Mouse (Mus musculus): ENCODE results near the gene Cdk1. TPM values are rescaled to one million over a fixed set of nuclear protein-coding genes. Genes with fewer than 3 reads are reported as not detected.
A peak's percentile ranks its signal among the peaks of the same experiment; 100 is the strongest.

The Cdk1 gene
- 288 and 297 TPM in 2 replicates for polyA plus RNA-seq (2016; fragmentation: Nextera tagmentation; extraction: Ambion mirVana)

DNA sequence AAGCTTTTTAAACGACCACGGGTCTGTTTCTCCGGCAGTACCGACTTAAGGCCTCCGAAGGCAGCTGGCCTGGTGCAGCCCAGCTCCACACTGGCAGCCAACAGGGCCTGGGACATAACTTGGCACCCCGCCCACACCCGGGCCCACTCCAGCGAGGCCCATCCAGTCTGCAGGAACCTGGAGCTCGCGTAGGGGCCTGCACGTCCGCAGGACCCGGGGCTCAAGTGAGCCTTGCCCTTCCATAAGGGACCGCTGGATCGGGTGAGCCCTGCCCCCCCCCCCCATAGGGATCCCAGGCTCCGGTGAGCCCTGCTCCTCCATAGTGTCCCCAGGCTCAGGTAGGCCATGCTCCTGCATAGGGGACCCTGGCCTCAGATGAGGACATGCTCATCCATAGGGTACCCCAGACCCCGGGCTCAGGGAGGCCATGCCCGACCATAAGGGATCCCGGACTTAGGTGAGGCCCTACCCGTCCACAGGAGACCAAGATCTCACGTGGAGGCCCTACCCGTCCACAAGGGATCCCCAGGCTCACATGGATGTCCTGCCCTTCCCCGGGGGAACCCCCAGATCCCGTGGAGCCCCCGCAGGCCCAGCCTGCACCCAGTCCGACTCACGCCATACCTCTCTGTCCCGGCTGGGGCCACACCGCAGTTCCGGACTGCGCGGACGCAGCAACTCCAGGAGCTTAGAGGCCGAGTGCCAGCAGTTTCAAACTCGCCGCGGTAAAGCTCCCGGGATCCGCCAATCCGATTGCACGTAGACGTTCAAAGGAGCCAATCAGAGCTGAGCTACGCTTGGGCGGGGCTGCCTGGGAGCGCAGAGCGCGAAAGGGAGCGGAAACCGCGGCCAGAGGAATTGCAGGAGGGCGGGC is at the start of gene Cdk1:
Cdk1 (minus strand) TSS at position 727 of the 874 bp plus-strand sequence.
- WGBS: under 1% methylated on average over 50 of the region's 51 CpGs
- peak within 1 kb of the TSS; percentile 65 for H3K27ac ChIP-seq (replicated peaks)
- peak; percentile 97 for ATAC-seq (ENCODE audit: low FRiP score, low read depth)
- peaks cover 36% of the 10 kb centered on the region for H3K4me1 ChIP-seq
- H3K4me3 ChIP-seq: peak within 1 kb of the TSS; percentile 78
- H3K9me3 ChIP-seq: no peaks in the 10 kb centered on the region
- H3K9ac ChIP-seq (replicated peaks): peak within 1 kb of the TSS; percentile 86
- H3K27me3 ChIP-seq: no peaks in the 10 kb centered on the region
- peak within 1 kb of the TSS; percentile 88 for H3K4me2 ChIP-seq (replicated peaks)
- peaks cover 28% of the 10 kb centered on the region for H3K36me3 ChIP-seq

DNA sequence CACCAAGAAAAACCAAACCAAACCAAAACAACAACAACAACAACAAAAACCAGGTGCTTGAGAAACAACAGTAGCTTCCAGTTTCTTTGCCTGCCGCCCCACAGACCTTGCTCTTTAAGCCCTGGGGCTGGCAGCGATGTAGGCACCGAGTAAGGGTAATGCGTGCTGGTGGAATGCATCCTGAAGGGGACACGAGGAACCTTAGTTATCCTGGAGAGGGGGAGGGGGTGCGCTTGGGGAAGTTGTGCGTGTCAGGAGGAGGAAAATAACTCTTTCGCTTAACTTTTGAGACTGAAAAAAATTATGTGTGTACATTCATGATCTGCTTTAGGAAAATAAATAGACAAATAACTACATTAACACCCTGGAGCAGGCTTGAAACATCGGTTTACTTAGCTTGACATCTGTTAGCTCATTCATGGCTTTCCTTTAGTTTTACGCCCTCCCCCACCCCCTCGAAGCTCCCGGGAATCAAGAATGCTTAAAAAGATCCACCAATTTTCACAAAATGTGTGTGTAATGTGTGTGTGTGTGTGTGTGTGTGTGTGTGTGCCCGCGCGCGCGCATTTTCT is 47.2 kb upstream of the Cdk1 start:
- H3K9me3 ChIP-seq: no peaks in the 10 kb centered on the region
- H3K36me3 ChIP-seq: no peaks in the 10 kb centered on the region
- no peak overlapping the region for H3K27ac ChIP-seq (replicated peaks)
- peak overlapping the region; percentile 60 for H3K4me3 ChIP-seq
- no peak overlapping the region for H3K9ac ChIP-seq (replicated peaks)
- WGBS: 3% methylated on average over 17 of the region's 17 CpGs
- H3K27me3 ChIP-seq: peaks cover 63% of the 10 kb centered on the region
- no peak for ATAC-seq (ENCODE audit: low FRiP score, low read depth)
- peaks cover 25% of the 10 kb centered on the region for H3K4me1 ChIP-seq
- peak overlapping the region; percentile 97 for H3K4me2 ChIP-seq (replicated peaks)

DNA sequence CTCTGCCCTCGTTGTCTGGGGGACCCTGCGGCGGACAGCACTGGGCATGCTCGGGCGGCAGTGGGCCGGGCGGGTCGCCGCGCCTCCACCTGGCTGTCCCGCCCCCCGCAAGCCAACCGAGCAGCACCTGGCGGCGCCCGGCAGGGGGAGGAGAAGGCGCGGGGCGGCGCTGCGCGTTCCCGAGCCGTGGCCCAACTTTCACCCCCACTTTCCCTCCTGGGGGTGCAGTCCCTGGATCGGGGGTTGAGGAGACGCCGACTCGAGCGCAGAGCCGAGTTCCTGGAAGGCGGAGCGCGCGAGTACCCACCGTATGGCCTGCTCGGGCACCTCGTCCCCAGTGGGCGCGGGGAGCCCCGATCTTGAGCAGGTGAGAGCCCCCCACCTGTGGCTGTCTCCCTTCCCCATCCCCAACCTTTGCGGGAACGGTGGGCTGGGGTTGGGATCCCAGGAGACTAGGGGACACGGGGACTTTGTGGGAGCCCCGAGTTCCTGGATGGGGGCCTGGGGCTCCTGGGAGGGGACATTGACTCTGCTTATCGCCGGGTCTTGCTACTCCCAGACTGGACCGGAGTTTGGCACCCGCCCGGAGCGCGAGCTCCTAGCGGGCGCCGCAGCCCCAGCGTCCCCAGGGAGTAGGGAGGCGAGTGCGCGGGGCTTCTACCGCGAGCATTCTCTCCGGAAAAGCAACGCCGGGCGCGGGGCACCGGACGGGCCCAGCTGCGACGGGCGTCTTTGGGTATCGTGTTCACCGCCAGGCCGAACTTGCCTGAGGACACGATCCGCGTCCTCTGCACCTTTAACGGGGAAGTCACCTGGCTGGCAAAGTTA is 46.2 kb upstream of the Cdk1 start, which contains the start of gene Ank3:
Ank3 (plus strand) TSS at position 11 of the 828 bp plus-strand sequence.
- Histone ChIP-seq H3K4me2 (replicated peaks) (peak within 1 kb of the TSS; percentile 97), H3K4me3 (peak within 1 kb of the TSS; percentile 60), H3K9ac (replicated peaks) (peak within 1 kb of the TSS; percentile 45), H3K36me3 (no peaks in the 10 kb centered on the region), H3K4me1 (peaks cover 25% of the 10 kb centered on the region), H3K27me3 (peaks cover 68% of the 10 kb centered on the region), H3K9me3 (no peaks in the 10 kb centered on the region), H3K27ac (replicated peaks) (no peak within 1 kb of the TSS)
- ATAC-seq (ENCODE audit: low FRiP score, low read depth): peak; percentile 50; the same call in 1 of the 2 replicates
- under 1% methylated on average over 72 of the region's 77 CpGs for WGBS

DNA sequence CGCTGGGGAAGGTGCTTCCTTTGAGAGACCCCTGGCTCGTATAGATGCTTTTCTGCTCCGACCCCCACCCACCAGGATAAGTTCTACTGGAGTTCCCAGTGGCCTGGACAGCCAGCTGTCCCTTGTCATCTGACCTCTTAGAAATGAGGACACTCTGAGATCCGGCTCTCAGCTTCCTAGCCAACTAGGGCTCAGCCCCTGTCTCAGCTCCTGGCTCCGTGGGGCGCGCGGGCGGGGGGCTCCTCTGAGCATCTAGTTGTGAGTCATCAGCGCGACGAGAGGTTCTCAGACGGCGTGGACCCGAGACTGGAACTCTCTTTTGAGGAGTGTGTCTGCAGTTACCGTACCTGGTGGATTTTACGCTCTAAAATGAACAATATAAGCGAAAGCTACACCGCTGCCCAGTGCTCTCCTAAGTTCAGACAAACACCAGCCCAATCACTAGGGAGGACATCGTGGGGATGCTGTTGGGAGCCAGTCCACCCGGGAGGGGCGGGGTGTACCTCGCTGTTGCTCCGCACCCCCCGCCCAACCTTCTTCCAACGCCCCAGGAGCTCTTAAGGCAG is 45.5 kb upstream of the Cdk1 start:
- Histone ChIP-seq H3K4me3 (peak overlapping the region; percentile 60), H3K4me2 (replicated peaks) (peak overlapping the region; percentile 97), H3K36me3 (no peaks in the 10 kb centered on the region), H3K27ac (replicated peaks) (no peak overlapping the region), H3K9ac (replicated peaks) (peak overlapping the region; percentile 45), H3K9me3 (no peaks in the 10 kb centered on the region), H3K4me1 (peaks cover 25% of the 10 kb centered on the region), H3K27me3 (peaks cover 68% of the 10 kb centered on the region)
- ATAC-seq (ENCODE audit: low FRiP score, low read depth): 0 out of 2 replicates have a peak, but pooled peaks have one; percentile 39
- WGBS: under 1% methylated on average over 26 of the region's 26 CpGs

DNA sequence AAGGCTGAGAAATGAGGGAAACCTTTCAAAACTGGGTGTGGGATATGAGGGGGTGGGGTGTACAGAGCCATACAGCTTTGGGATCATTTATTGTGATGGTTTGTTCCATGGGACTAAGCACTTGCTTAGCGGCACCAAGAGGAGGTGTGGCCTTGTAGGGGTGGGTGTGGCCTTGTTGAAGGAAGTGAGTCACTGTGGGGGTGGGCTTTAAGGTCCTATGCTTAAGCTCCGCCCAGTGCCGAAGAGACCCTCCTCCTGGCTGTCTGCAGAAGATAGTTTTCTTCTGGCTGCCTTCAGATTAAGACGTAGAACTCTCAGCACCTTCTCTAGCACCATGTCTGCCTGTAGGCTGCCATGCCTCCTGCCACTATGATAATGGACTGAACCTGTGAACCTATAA is 36.8 kb upstream of the Cdk1 start:
- ATAC-seq (ENCODE audit: low FRiP score, low read depth): no peak
- Histone ChIP-seq H3K9ac (replicated peaks) (no peak overlapping the region), H3K36me3 (no peaks in the 10 kb centered on the region), H3K9me3 (no peaks in the 10 kb centered on the region), H3K27me3 (0 out of 2 replicates have a peak, but pooled peaks cover 1% of the 10 kb centered on the region), H3K4me1 (no peaks in the 10 kb centered on the region), H3K27ac (replicated peaks) (no peak overlapping the region), H3K4me3 (no peak overlapping the region), H3K4me2 (replicated peaks) (no peak overlapping the region)
- WGBS: 97% methylated on average over 4 of the region's 4 CpGs

DNA sequence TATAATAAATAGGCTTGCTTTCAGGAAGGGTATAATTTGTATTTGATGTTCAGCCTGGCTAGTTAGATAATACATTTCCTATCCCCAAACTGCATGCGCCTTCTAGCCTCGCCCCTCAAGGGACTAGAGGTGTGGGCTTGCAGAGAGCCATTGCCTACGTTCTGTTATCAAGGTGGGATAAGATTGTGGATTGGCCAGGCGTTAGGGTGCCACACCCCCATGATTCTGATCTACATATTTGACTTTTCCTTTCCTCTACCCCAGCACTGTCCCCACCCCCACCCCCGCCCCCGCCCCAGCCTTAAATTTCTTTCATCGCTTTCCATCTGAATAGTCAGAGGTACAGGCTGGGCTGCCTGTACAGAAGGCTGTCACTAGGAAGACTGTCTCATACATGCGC is 34.0 kb upstream of the Cdk1 start:
- 84% methylated on average over 7 of the region's 8 CpGs for WGBS
- Histone ChIP-seq H3K9ac (replicated peaks) (no peak overlapping the region), H3K4me3 (no peak overlapping the region), H3K4me1 (no peaks in the 10 kb centered on the region), H3K36me3 (no peaks in the 10 kb centered on the region), H3K9me3 (no peaks in the 10 kb centered on the region), H3K4me2 (replicated peaks) (no peak overlapping the region), H3K27me3 (no peaks in the 10 kb centered on the region), H3K27ac (replicated peaks) (no peak overlapping the region)
- no peak for ATAC-seq (ENCODE audit: low FRiP score, low read depth)

DNA sequence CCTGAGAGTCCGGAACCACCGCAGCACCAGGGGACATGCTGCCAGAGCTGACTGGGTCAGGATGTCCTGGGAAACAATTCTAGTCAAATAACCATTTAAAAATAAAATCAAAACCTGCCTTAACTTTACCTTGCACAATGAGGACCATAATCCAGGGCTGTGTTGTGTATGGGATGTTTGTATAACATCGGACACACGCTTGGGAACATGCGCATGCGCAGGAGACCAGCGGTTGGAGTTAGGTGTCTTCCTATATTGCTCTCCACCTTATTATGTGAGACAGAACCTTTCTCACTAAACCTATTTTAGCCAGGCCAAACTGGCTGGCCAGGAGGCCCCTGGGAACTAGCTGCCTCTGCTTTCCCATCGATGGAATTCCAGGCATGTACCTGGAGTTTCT is 32.4 kb upstream of the Cdk1 start:
- no peak for ATAC-seq (ENCODE audit: low FRiP score, low read depth)
- Histone ChIP-seq H3K9me3 (no peaks in the 10 kb centered on the region), H3K4me1 (no peaks in the 10 kb centered on the region), H3K4me3 (no peak overlapping the region), H3K27me3 (no peaks in the 10 kb centered on the region), H3K27ac (replicated peaks) (no peak overlapping the region), H3K36me3 (no peaks in the 10 kb centered on the region), H3K9ac (replicated peaks) (no peak overlapping the region), H3K4me2 (replicated peaks) (no peak overlapping the region)
- WGBS: 93% methylated on average over 8 of the region's 8 CpGs

DNA sequence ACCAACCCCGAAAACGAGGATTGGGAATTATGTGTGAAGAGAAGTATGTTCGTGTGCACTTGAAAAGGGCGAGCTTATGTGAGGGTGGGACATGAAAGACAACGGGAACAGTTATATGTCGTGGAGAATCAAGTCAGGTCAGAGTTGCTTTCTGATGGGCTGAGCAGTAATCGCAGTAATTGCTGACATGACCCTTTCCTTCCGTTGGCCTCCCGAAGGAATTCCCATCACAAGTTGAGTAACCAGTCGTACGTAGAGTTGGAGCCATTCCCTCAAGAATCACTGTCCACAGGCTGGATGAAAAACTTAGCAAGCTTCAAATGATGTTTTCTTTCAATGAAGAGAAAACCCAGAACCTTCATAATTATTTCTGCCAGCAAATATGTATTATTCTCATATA is 31.9 kb upstream of the Cdk1 start:
- Histone ChIP-seq H3K27ac (replicated peaks) (no peak overlapping the region), H3K4me1 (no peaks in the 10 kb centered on the region), H3K9me3 (no peaks in the 10 kb centered on the region), H3K9ac (replicated peaks) (no peak overlapping the region), H3K36me3 (no peaks in the 10 kb centered on the region), H3K27me3 (no peaks in the 10 kb centered on the region), H3K4me3 (no peak overlapping the region), H3K4me2 (replicated peaks) (no peak overlapping the region)
- 87% methylated on average over 11 of the region's 11 CpGs for WGBS
- no peak for ATAC-seq (ENCODE audit: low FRiP score, low read depth)

DNA sequence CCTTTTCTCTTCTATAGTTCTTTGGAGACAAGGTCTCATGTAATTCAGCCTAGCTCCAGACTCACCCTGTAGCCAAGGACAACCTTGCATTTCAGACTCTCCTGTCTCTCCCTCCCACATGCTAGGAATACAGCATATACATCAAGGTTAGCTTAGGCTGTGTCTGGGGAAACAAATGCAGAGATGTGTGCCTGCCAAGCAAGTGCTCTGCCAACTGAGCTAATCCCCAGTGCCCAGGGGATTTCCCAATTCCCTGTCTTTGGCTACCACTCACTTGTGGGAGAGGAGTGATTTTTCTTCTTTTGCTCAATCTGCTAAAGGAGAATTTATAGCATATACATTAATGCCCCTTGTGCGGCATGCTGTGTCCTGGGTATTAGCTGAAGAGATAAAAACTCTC is 30.4 kb upstream of the Cdk1 start:
- ATAC-seq (ENCODE audit: low FRiP score, low read depth): no peak
- no peaks in the 10 kb centered on the region for H3K36me3 ChIP-seq
- no peaks in the 10 kb centered on the region for H3K4me1 ChIP-seq
- H3K4me2 ChIP-seq (replicated peaks): no peak overlapping the region
- no peak overlapping the region for H3K4me3 ChIP-seq
- no peaks in the 10 kb centered on the region for H3K27me3 ChIP-seq
- H3K9ac ChIP-seq (replicated peaks): no peak overlapping the region
- H3K9me3 ChIP-seq: no peaks in the 10 kb centered on the region
- H3K27ac ChIP-seq (replicated peaks): no peak overlapping the region
- 90% methylated on average over 1 of the region's 1 CpGs for WGBS

DNA sequence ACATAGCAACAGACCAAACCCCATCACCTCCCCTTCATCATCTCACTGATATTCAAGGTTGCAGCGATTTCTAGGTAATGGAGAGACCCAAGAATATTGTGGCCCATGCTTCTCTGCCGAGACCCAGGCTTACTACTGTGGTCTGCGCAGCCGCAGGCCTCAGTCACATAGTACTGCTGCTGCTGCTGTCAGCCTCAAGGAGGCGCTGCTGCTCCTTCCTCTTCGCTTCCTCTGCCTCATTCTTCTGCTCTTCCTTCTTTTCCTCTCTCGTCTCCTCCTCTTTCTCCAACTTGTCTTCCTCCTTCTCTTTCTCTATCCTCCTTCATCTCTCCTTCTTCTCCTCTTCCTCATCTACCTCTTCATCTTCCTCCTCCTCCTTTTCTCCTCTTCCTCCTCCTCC is 22.4 kb upstream of the Cdk1 start:
- ATAC-seq (ENCODE audit: low FRiP score, low read depth): no peak
- H3K4me1 ChIP-seq: no peaks in the 10 kb centered on the region
- H3K27ac ChIP-seq (replicated peaks): no peak overlapping the region
- H3K4me3 ChIP-seq: no peak overlapping the region
- no peaks in the 10 kb centered on the region for H3K9me3 ChIP-seq
- no peak overlapping the region for H3K4me2 ChIP-seq (replicated peaks)
- H3K9ac ChIP-seq (replicated peaks): no peak overlapping the region
- H3K27me3 ChIP-seq: no peaks in the 10 kb centered on the region
- 50% methylated on average over 7 of the region's 7 CpGs for WGBS
- no peaks in the 10 kb centered on the region for H3K36me3 ChIP-seq

DNA sequence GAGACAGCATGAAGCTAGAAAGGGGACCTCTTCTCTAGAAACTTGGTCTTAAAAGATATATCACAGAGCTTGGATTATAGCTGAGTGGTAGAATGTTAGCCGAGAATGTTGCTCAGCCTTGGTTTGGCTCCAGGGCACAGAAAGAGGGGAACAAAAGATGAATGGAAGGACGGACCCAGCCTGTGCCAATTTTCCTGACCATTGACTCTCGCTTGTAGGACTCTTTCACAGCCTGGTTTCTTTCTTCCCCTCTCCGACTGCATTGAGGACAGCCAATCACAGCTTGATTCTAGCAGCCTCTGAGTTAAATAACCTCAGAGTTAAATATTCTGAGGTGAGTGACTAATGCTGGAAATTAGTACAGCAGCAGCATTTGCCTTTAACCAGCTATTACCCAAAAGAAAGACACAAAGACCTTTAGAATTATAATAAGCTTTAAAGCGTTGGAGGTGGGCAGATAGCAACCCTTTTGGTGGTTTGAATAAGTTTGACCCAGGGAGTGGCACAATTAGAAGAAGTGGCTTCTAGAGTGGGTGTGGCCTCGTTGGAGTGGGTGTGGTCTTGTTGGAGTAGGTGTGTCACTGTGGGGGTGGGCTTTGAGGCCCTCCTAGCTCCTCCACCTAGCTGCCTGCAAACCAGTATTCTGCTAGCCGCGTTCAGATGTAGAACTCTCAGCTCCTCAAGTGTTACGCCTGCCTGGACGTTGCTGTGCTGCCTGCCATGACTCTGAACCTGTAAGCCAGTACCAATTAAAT is 21.2 kb upstream of the Cdk1 start:
- ATAC-seq (ENCODE audit: low FRiP score, low read depth): no peak
- H3K4me1 ChIP-seq: no peaks in the 10 kb centered on the region
- 64% methylated on average over 10 of the region's 10 CpGs for WGBS

More for the DNA sequence above, 21.2 kb upstream of the Cdk1 start:
- Histone ChIP-seq H3K9me3 (no peaks in the 10 kb centered on the region), H3K9ac (replicated peaks) (no peak overlapping the region), H3K27ac (replicated peaks) (no peak overlapping the region), H3K27me3 (no peaks in the 10 kb centered on the region), H3K4me2 (replicated peaks) (no peak overlapping the region), H3K36me3 (no peaks in the 10 kb centered on the region), H3K4me3 (no peak overlapping the region)

Data from midbrain, embryonic 12.5 days (tissue).